Mouse (Mus musculus) c-Kit-positive CD71-positive TER-119-positive erythroid progenitor cells, embryonic 14.5 days (primary cell): ENCODE data around the gene Stac3.

Experiments used
- DNase-seq: peaks from one replicate; pipeline ENCODE4 v3.0.0-alpha.2; 2013; ENCODE audit warnings: low spot score

Stac3 gene

DNA sequence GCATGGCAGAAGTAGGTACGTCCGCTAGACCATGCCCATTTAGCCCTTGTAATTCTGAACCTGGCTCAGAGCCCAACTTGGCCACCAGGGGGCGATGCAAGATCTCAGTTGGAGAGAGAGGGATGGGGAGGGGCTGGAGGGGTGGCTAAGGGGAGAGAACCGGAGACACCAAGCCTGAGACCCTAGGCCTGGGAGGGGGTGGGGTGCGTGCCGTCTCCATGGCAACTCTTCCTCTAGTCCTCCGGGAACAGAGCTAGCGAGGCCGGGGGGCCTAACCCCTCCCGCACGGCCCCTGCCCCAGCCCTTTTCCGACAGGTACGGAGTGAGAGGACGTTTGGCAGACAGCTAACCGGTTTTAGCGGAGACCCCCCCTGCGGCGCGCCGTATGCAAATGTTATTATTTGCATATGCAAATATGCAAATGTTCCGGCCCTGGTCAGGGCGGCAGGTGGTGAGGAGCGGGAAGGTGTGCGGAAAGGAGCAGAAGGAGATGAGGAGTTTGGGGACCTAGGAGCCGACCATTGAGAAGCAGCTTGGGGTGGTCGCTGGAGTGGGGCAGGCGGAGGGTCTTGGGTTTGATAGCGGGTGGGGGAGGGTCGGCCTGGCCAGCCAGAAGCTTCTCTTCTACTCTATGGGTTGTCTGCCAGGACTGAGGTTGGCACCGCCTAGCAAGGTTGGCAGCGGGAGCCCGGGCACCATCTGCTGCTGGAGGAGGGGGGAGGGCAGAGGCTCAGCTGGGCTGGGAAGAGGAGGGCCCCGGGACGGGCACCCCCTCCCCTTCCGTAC is 7.8 kb downstream of the Stac3 start:
- peak; percentile 82 for DNase-seq

DNA sequence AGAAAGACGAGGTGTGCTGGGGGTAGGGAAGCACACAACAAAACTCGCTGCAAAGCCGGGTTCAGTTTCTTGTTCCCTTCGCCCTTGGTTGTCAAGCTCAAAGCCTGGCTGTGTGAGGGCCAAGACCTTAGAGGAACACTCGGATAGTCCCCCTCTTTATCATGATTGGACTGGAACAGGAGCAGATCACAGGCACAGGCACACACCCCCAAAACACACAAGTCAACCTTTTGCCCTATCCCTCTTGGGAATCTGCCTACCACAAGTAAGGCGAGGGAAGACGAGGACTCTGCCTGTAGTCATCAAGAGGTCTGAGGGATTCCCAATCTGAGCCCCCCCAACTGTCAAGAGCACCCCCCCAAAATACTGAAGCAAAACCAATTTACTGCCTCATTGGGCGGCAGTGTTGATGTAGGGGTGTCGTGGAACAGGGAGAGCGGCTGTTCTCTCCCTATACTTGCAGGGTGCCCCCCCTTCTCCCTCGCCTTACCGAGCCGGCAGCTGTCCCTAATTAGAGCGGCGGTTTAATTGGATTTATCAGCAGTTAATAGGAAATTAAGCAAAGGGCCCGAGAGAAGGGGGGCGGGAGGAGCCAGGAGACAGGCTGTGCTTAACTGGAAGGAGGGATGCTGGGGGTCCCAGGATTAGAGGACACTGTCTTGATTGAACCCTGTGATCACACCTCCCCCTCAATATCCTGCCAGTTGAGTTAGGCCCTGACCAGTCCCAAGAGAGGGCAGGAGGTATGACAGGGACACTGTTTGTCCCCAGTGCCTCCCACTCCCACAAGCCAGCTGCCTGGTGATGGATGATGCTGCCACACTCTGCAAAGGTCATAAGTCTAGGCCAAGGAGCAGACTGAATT is 8.6 kb downstream of the Stac3 start:
- DNase-seq: no peak

DNA sequence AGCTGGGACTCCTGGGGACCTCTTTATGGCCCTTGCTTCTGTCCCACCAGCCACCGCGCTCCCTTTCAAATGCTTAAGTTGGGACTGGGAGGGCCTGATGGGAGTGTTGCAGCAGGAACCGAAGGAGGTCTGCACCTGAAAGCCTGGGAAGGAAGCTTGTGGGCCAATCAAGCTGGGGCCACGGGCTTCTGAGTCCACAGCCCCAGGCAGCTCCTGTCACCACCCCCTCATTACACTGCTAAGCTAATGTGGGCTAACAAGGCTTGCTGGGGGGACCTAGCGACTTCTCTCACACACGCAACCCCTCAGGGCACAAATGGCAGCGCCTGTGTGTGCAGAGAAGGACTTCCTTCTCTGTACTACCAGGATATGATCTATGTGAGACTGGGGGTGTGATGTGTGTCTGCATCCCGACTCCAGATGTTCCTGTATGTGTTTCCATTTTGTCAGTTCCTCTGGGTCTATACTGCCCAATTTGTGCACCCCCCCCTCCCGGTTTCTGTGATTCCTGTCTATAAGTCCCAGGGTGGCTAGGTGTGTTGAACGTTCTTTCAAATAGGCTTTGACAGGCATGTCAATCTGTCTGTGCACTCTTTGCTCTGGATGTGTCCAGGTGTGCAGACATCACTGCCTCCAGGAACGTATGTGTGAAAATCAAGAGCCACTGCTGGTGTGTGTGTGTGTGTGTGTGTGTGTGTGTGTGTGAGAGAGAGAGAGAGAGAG is 9.6 kb downstream of the Stac3 start:
- no peak for DNase-seq

DNA sequence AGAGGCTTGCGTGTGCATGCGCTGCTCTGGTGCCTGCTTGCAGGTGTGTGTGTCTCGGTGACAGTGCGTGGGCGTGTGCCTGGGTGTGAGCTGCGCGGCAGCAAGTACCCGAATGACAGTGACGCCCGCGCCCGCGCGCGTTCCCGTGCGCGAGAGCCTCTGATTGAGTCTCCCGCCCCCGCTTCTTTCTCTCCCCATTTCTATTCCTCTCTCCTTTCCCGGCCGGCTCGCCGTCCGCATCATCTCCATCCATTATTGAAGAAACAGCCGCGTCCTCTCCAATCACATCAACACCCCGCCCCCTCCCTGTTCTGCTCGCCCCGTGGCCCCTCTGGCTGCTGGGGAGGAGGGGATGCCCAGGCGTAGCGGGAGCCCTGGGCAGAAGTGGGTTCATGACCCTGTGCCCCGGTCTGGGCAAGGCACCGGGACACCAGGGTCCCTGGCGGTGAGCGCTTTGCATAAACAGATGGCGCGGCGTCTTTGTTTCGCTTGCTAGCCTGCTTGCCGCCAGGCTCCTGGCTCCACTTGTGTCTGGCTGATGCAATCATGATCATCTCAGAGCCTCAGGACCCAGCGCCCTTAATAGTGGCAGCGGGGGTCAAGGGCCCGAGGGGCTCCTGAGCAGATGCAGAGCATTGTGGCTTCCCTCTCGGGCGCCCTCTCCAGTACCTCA is 10.3 kb downstream of the Stac3 start:
- no peak for DNase-seq

DNA sequence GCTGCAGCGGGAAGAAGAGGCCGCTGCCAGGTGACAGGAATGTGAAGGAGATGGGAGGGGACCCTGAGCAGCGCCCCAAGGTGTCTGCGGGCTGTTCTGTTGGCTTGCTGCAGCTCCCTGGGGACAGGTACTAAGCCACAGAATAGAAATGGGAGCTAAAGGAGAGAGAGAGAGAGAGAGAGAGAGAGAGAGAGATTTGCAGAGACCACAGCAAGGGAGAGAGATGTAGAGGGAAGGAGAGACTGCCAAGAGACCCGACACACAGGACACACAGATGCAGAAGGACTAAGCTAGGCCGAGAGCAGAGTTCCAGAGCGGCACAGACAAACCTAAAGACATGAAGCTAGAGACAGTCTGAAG is 10.8 kb downstream of the Stac3 start:
- DNase-seq: no peak

DNA sequence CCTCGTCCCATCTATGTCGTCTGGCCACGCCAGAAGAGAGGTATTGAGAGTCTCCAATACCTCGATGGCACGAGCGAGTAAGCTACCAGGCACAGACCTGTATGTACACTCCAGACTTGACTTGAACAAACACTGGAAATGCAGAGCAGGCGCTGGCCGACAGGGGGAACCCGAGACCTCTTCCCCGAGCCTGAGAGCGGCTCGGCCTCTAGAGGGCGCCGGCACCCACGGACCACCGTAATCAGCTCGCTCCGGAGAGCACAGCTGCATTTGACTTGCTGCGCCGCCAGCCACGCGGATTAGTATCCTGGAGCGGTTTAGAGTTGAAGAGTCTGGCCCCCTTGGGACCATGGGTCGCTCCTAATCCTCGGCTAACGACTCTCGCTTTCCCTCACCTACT is 11.3 kb downstream of the Stac3 start:
- peak; percentile 91 for DNase-seq

DNA sequence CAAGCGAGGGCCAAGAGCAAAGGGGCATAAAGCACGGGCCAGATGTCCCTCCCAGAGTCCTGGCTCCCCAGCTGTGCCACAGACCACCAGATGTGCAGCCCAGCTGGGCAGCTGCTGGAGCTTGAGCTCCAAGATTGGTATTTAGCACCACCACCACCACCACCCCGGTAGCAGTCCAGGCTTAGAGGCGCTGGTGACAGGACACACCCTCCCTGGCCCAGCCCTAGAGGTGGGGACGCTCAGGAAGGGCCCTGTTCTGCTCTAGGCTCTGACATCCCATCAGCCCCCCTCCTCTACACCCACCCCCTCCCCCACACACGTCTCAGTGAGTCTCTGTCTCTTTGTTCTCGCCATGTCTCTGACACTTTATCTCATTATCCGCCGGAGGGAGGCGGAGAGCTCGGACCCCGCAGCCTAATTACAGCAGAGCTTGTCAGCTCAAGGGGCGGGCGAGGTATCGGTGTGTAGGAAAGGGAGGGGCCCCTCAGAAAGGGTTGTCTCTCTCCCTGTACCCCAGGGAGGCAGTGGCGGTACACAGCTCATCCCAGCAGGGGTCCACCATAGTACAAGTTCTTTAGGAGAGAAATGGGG is 12.1 kb downstream of the Stac3 start:
- no peak for DNase-seq

DNA sequence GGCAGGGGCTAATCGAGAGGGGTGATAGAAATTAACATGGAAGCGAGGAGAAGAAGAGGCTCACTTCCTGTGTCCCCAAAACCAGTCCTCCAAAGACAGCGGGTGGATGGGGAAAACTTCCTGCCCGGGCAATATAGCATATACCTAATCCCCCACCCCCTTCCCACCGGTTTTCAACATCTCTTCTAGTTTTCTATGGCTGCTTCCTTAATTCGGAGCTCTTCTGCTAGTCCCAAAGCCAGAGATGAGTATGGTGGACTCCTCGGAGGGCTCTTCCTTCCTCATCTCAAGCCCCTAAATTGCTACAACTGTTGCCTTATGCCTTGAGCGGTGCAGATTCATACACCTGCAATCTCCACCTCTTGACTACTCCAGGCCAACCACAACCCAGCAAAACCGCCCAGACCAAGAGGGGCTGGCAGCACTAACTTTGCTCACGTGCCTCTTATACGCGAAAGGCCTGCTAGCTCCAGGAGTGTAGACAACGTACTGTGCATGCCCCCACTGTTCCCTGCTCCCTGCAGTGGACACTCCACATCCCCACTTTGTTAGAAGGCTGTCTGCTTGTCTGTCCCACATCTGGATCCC is 12.7 kb downstream of the Stac3 start:
- no peak for DNase-seq

DNA sequence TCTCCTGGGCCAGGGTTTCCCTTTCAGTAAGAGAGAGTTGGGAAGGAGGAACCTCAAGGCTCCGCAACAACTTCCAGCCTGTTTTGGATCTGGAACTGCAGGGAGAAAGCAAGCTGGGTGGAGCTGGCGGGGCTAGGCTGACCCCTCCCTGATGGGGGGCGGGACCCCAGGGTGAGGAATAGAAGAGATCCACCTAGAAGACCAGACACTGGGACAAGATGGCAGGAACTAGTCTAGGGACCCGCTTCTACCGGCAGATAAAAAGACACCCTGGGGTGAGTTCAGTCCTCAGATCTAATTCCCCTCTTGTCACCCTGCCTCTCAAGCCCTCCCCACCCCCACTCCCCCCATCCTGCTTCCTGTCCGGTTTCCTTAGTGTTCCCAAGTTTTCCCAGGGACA is 13.3 kb downstream of the Stac3 start, which contains the start of gene Ndufa4l2:
Gene Ndufa4l2, plus strand, starts transcription at position 204 of the 400 bp plus-strand sequence.
- DNase-seq: no peak

DNA sequence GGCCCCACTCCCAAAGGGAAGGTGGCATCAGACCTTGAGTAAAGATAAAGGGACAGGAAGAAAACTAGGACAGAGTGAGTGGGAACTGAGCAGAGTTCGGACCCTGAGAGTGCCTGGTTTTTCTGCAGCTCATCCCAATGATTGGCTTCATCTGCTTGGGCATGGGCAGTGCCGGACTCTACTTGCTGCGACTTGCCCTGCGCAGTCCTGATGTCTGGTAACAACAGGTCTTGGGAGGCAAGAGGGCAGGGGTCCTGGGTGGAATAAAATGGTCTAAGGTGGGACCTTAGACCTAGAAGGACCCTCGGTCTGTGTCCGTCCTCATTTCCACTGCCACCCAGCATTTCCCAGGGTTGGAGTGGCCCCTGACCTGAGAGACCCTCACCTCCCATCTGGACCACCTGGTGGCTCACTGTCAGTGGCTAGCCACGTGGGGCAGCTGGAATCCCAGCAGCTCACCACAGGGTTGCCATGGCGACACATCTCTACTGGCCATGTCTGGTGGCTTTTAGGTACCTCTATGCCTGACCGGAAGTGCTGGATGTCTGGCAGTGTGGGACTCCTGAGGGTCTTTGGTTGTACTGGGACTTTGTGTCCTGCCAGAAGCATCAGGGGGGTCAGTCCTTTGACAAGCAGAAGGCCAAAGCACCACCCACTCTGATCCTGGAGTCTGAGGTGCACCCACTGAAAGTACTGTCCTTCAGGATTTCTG is 13.9 kb downstream of the Stac3 start:
- DNase-seq: no peak

DNA sequence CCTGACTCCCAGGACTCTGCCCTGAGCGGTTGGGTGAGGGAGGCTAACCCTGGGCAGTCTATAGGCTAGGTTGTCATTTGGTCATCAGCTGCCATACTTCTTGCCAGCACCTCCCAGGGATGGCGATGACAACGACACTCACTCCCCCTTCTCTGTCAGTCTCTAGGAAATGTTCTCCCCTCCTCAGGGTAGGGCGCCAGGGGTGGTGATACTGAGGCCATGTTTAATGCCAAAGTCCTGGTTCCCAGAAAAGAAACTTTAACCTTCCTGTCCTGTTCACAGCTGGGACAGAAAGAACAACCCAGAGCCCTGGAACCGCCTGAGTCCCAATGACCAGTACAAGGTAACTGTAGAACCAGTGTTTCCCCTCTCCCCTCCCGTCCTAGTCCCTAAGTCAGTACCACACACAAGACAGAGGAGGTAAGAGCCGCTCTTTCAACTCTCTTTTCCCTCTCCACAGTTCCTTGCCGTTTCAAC is 14.5 kb downstream of the Stac3 start:
- no peak for DNase-seq

DNA sequence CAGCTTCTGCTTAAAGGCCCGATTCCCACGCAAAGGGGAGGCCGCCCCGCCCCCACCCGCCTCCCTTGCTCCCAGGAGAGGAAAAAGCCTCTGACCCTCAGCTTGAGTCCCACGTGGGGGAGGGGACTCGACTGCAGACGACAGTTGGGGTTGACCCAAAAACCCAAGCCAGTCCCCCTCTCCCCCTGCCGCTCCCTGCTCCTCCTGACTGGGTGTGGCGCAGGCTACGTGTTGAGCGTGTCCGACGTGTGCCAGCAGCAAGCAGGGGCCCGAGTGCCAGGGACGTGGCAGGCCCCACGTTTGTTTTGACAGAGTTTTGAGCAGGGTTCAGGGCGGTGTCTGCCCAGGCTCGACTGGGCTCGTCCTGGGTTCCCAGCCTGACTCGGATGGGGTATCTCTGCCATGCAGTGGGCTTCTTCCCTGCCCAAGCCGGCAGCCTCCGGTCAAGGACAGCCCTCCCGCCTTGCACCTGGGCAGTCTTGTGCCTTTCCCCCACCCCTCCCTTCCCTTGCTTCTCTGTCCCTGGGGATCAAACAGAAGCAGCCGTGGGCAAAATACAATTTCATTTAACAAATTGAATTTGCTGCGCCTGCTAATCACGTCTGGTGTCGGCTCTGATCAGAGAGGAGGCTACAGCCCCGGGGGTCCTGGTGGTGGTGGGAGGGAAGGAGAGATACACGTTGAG is 15.2 kb downstream of the Stac3 start:
- no peak for DNase-seq

DNA sequence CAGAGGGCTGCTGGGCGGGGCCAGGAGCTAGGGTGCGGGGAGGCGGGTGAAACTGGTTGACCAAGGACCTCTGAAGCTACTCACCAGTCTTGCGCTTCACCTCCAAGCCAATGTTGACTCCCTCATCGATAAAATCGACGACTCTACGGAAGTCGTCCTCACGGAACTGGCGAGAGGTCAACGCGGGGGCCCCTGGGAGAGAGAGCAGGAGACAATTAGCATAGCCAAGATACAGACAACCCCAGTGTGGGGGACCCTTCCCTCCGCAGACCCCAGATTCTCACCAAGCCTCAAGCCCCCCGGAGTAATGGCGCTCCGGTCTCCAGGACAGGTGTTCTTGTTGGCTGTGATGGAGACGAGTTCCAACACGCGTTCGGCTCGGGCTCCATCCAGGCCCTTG is 16.5 kb downstream of the Stac3 start:
- no peak for DNase-seq

DNA sequence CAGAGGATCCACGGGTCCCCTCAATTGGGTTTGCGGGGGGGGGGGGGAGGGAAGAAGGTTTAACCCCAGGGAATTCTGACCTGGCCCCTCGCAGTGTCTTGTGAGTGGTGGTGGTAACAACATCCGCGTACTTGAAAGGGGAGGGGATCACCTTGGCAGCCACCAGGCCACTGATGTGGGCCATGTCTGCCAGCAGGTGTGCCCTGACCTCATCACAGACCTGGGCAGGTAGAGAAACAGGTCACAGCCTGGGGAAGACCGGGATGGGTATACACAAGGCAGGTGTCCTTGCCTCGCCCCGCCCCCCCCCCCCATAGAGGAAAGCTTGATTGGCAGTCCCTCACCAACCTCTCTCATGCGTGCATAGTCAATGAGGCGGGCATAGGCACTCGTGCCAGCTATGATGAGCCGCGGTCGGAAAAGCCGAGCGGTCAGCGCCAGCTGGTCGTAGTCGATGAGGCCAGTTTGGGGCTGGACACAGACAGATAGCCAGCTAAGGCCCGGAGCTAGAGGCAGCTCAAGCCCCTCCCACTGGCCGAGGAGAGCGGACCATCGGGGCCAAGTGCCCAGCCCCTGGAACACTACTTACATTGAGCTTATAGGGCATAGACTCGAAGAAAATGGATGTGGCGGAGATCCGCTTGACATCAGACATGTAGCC is 17.7 kb downstream of the Stac3 start:
- no peak for DNase-seq

DNA sequence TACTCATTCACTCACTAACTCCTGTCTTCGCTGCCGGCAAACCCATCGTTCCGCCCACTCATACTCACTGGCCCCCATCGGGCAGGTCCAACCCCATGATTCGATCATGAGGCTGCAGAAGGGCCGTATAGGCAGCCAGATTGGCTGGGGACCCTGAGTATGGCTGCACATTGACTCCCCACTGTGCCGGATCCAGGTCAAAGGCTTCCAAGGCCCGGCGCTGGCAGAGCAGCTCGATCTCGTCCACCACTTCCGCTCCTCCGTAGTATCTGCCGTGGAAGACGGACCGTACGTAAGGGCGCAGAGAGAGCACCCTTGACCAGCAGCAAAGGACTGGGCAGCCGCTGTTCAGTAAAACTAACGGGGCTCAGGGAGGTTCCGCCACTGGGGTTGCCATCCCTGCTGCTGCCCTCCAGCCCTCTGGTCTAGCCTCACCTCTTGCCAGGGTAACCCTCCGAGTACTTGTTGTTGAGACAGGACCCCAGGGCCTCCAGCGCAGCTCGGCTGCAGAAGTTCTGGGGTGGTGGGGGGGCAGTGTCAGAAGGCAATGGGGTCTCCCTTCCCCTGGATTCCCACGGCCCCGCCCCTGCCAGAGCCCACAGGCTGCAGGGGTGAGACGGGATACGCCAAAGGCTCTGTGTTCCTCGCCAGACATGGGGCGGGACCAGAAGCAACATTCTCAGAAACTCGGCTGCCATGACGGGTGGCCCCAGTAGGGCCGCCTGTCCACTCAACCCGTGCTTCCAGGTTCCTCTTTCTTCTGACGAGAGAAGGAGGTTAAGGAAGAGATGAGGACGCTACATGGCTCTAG is 18.6 kb downstream of the Stac3 start:
- no peak for DNase-seq

DNA sequence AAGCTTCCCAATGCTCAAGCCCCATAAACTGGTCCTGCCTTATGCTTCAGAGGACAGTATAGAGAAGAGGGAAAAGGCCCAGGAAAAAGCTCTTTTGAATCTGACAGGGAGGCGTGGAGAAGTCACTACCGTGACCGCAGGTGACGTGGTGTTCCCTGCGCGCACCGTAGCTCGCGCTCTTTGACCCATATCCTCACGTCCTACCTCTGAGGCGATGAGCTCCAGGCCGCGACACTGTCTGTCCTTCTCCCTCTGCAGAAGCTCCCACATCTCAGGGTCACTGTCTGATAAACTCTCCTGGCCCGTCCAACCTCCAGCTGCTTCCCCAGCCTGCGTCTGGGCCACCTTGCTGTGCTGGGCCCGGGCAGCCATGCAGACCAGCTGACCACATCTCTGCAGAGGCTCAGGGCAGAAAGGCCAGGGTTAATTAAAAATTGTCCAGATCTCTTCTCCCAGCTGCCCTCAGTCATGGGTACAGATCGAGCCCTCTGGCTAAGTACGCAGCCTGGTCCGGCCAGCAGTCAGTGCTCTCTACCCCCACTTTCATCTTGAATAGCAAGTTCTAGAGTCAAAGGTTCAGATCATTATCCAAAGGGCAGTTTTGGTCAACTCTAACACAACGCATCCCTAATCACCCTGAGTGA is 19.4 kb downstream of the Stac3 start:
- DNase-seq: no peak

DNA sequence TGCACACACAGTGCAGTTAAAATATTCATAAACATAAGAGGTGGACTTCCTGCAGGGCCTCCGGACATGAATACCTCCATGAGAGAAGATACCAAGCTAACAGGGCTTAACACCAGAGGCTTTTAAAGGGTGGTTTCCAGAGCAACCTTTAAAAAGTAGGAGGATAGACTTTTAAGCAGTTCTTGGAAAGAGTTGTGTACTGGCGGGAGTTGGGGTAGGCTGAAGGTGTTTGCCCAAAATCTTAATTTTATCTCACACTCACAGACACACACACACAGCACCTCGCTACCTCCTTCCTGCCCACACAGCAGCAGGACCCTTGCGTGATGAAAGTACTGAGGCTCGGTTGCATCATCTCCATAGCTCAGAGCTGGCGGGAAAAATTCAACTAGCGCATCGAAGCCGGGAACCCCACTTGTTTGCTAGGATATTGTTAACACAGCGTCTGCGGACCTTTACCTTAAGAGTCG is 20.2 kb downstream of the Stac3 start:
- peak; percentile 73 for DNase-seq

DNA sequence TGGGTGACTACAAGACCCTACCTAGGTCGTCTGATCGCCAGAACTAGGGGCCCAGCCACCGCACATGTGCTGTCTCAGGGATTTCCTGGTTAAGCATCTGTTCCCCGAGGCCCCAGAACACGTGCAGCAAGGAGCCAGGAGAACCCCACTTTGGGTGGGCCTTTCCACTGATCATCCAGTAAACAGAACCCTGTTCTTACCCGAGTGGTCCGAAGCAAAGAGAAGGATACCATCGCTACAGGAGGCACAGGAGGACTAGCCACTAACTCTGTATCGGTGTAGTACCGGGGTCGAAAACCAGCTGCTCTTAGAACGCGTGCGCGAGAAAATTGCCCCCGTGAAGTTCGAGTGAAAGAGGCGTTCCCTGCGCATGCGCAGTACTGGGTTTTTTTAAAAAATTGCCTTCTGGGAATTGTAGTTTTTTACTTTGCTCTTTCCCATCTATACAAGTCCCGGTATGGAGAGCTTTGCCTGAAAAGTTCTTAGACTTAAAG is 20.6 kb downstream of the Stac3 start, which contains the start of gene Shmt2:
Gene Shmt2, minus strand, starts transcription at position 357 of the 494 bp plus-strand sequence.
- DNase-seq: peak; percentile 95
